ENCODE assay signal across 9 mouse cellular contexts in genomic region chr10:69690131-69690960, GRCm38 (mm10).
DNase-seq lines count a peak whose midpoint lies in the region; ATAC-seq and TF ChIP-seq lines count a peak whose summit lies in the region.
"Had no signal": no experiment of that assay in that cellular context is flagged by ENCODE, and none has a peak within 500 bp of the region (broad histone marks: within the 10 kb centered on the region; RNA-seq: fewer than 3 reads in every experiment).

No protein-coding gene starts in this region.

- H3K4me2 ChIP-seq in stomach, embryonic 15.5 days = 0 out of 2 replicates have a peak overlapping the region, but pooled peaks have one; percentile 8
- no peak overlapping the region for H3K4me2 ChIP-seq in stomach, postnatal 0 days (replicated peaks; ENCODE audit: low read depth)
- no peak overlapping the region for H3K4me2 ChIP-seq in lung, postnatal 0 days (replicated peaks; ENCODE audit: low read depth, low read length)

- no peak overlapping the region for H3K27ac ChIP-seq in stomach, embryonic 15.5 days
- no peak overlapping the region for H3K27ac ChIP-seq in stomach, postnatal 0 days (replicated peaks)
- no peak overlapping the region for H3K27ac ChIP-seq in lung, postnatal 0 days (ENCODE audit: low read length)
- H3K27ac ChIP-seq: macrophage had no signal

- DNase-seq in adrenal gland, adult 2 months = peak; percentile 5
- DNase-seq in adrenal gland, postnatal 4 days (ENCODE audit: low spot score in 2 of 2) = no peak
- no peak for DNase-seq in stomach, postnatal 0 days (ENCODE audit: low spot score)
- DNase-seq in left cerebral cortex, postnatal 25 days (ENCODE audit: low spot score in 2 of 2) = peak; percentile 54 to 93
- DNase-seq in right cerebral cortex, postnatal 25 days = peak; percentile 64
- no peak for DNase-seq in lung, postnatal 0 days (ENCODE audit: low spot score)

- H3K9ac ChIP-seq in stomach, embryonic 15.5 days = no peak overlapping the region
- no peak overlapping the region for H3K9ac ChIP-seq in stomach, postnatal 0 days (ENCODE audit: low read length)
- H3K9ac ChIP-seq in lung, postnatal 0 days (replicated peaks; ENCODE audit: low read depth) = no peak overlapping the region

- WGBS in stomach, embryonic 15.5 days = 29% methylated on average over 12 of the region's 12 CpGs
- 27% methylated on average over 12 of the region's 12 CpGs for WGBS in stomach, postnatal 0 days
- WGBS in lung, postnatal 0 days = 22% methylated on average over 12 of the region's 12 CpGs

- no peaks in the 10 kb centered on the region for H3K27me3 ChIP-seq in stomach, embryonic 15.5 days (replicated peaks)
- no peaks in the 10 kb centered on the region for H3K27me3 ChIP-seq in stomach, postnatal 0 days (ENCODE audit: control insufficient read depth, insufficient read depth, low read length)
- H3K27me3 ChIP-seq in lung, postnatal 0 days (replicated peaks; ENCODE audit: insufficient read depth, low read length) = no peaks in the 10 kb centered on the region

- no peaks in the 10 kb centered on the region for H3K4me1 ChIP-seq in stomach, embryonic 15.5 days
- H3K4me1 ChIP-seq in stomach, postnatal 0 days (replicated peaks; ENCODE audit: control insufficient read depth, insufficient read depth) = no peaks in the 10 kb centered on the region
- no peaks in the 10 kb centered on the region for H3K4me1 ChIP-seq in lung, postnatal 0 days (ENCODE audit: insufficient read depth, low read depth, low read length)

- H3K4me3 ChIP-seq in stomach, embryonic 15.5 days (replicated peaks) = no peak overlapping the region
- H3K4me3 ChIP-seq in stomach, postnatal 0 days (ENCODE audit: low read depth, low read length) = no peak overlapping the region
- no peak overlapping the region for H3K4me3 ChIP-seq in lung, postnatal 0 days (ENCODE audit: low read depth, low read length)

- TF ChIP-seq CTCF in stomach, postnatal 0 days (IDR thresholded peaks at IDR 0.05; ENCODE audit: low read depth) = no peak
- TF ChIP-seq CTCF in lung, postnatal 0 days (IDR thresholded peaks at IDR 0.05) = no peak

- no peak for ATAC-seq in stomach, embryonic 15.5 days (ENCODE audit: insufficient read depth, low FRiP score, low read depth)
- ATAC-seq in stomach, postnatal 0 days (ENCODE audit: low FRiP score, low TSS enrichment) = no peak
- no peak for ATAC-seq in lung, postnatal 0 days
- no peak for ATAC-seq in erythroblast, adult 5-6 weeks (replicated peaks; ENCODE audit: low FRiP score, poor library complexity, severe bottlenecking)

- intact Hi-C loops in left cerebral cortex, postnatal 25 days (cut with DNase I) = loop anchor here (1.0 kb wide), 1 partner anchor 21 kb away; no protein-coding TSS in a partner anchor

- H3K36me3 ChIP-seq in stomach, embryonic 15.5 days = no peaks in the 10 kb centered on the region
- H3K36me3 ChIP-seq in stomach, postnatal 0 days (ENCODE audit: control insufficient read depth, insufficient read depth, low read length) = no peaks in the 10 kb centered on the region
- no peaks in the 10 kb centered on the region for H3K36me3 ChIP-seq in lung, postnatal 0 days (ENCODE audit: insufficient read depth, low read length)

- no peaks in the 10 kb centered on the region for H3K9me3 ChIP-seq in stomach, embryonic 15.5 days
- H3K9me3 ChIP-seq in stomach, postnatal 0 days (ENCODE audit: control insufficient read depth, low read length) = no peaks in the 10 kb centered on the region
- H3K9me3 ChIP-seq in lung, postnatal 0 days (ENCODE audit: low read length) = no peaks in the 10 kb centered on the region

- TF ChIP-seq EP300 in stomach, postnatal 0 days (optimal IDR thresholded peaks at IDR 0.05) = no peak
- no peak for TF ChIP-seq EP300 in lung, postnatal 0 days (IDR thresholded peaks at IDR 0.05)

Comparison
In these comparisons a context has a peak if more than half of its experiments do, and no peak if none do; other contexts are left out.
1. DNase-seq: peak in adrenal gland, adult 2 months (single experiment), left cerebral cortex, postnatal 25 days (2 of 2) and right cerebral cortex, postnatal 25 days (single experiment); none in adrenal gland, postnatal 4 days (0 of 2), stomach, postnatal 0 days (single experiment) and lung, postnatal 0 days (single experiment).